Mouse (Mus musculus): ENCODE data around the gene Hephl1.

DNA sequence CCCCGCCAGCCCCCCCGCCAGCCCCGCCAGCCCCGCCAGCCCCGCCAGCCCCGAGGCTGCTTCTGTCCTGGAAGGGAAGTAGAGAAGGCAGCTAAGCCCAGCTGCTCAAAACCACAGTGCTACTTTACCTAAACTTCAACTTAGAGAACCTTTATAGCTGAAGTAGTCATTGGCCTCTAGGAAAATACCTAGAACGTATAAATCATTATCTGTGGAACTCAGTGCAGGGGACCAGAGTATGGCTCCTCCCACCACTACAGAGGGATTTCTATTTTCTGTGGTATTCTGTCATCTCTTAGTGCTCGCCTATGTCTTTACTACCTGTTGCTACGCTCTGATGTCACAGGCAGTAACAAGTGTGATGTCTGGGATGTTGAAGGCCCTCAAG, 107.6 kb downstream of the Hephl1 start:
- TF ChIP-seq CTCF (IDR thresholded peaks at IDR 0.05; ENCODE audit: low read depth) (no peak), EP300 (optimal IDR thresholded peaks at IDR 0.05) (no peak)
